Mouse (Mus musculus): ENCODE measurements at regions not wholly inside any gene's neighbourhood (a gene's known extent, or its start where the extent isn't known, plus 50 kb on each side); places are given as distances from the start of the nearest gene placed in this dataset.

- Histone ChIP-seq H3K4me3 (replicated peaks) (no peak overlapping the region), H3K9ac (replicated peaks) (no peak overlapping the region), H3K27ac (replicated peaks) (no peak overlapping the region), H3K36me3 (no peaks in the 10 kb centered on the region), H3K9me3 (replicated peaks) (no peaks in the 10 kb centered on the region), H3K4me1 (no peaks in the 10 kb centered on the region), H3K27me3 (replicated peaks) (no peaks in the 10 kb centered on the region), H3K4me2 (no peak overlapping the region)
- ATAC-seq (ENCODE audit: low FRiP score): no peak
- 66% methylated on average over 2 of the region's 2 CpGs for WGBS
These were observed 101.0 kb upstream of the Stc2 start for GRCm38 (mm10) chr11:31470681-31471414.

- Histone ChIP-seq H3K27ac (replicated peaks) (no peak overlapping the region), H3K9ac (replicated peaks) (no peak overlapping the region), H3K27me3 (replicated peaks) (no peaks in the 10 kb centered on the region), H3K9me3 (replicated peaks) (no peaks in the 10 kb centered on the region), H3K4me2 (no peak overlapping the region), H3K4me1 (no peaks in the 10 kb centered on the region), H3K36me3 (no peaks in the 10 kb centered on the region), H3K4me3 (replicated peaks) (no peak overlapping the region)
- WGBS: 89% methylated on average over 1 of the region's 1 CpGs
- no peak for ATAC-seq (ENCODE audit: low FRiP score)
These were observed 95.0 kb upstream of the Stc2 start for GRCm38 (mm10) chr11:31464844-31465243.

GRCm38 (mm10) chr11:31462440-31462839 is 92.6 kb upstream of the Stc2 start:
- H3K4me1 ChIP-seq: no peaks in the 10 kb centered on the region
- H3K4me2 ChIP-seq: no peak overlapping the region
- H3K27me3 ChIP-seq (replicated peaks): no peaks in the 10 kb centered on the region
- H3K9ac ChIP-seq (replicated peaks): no peak overlapping the region
- H3K4me3 ChIP-seq (replicated peaks): no peak overlapping the region
- no peak overlapping the region for H3K27ac ChIP-seq (replicated peaks)
- H3K9me3 ChIP-seq (replicated peaks): no peaks in the 10 kb centered on the region
- ATAC-seq (ENCODE audit: low FRiP score): no peak
- no peaks in the 10 kb centered on the region for H3K36me3 ChIP-seq

GRCm38 (mm10) chr11:31461824-31462223 is 92.0 kb upstream of the Stc2 start:
- no peak overlapping the region for H3K4me2 ChIP-seq
- ATAC-seq (ENCODE audit: low FRiP score): no peak
- H3K36me3 ChIP-seq: no peaks in the 10 kb centered on the region
- no peak overlapping the region for H3K27ac ChIP-seq (replicated peaks)
- no peaks in the 10 kb centered on the region for H3K9me3 ChIP-seq (replicated peaks)
- H3K9ac ChIP-seq (replicated peaks): no peak overlapping the region
- 87% methylated on average over 4 of the region's 4 CpGs for WGBS
- H3K4me3 ChIP-seq (replicated peaks): no peak overlapping the region
- no peaks in the 10 kb centered on the region for H3K4me1 ChIP-seq
- H3K27me3 ChIP-seq (replicated peaks): no peaks in the 10 kb centered on the region

- WGBS: 78% methylated on average over 3 of the region's 3 CpGs
- Histone ChIP-seq H3K27ac (replicated peaks) (no peak overlapping the region), H3K4me1 (no peaks in the 10 kb centered on the region), H3K36me3 (no peaks in the 10 kb centered on the region), H3K9ac (replicated peaks) (no peak overlapping the region), H3K4me2 (no peak overlapping the region), H3K27me3 (replicated peaks) (no peaks in the 10 kb centered on the region), H3K4me3 (replicated peaks) (no peak overlapping the region), H3K9me3 (replicated peaks) (no peaks in the 10 kb centered on the region)
- ATAC-seq (ENCODE audit: low FRiP score): no peak
These were observed 91.5 kb upstream of the Stc2 start for GRCm38 (mm10) chr11:31461348-31461747.

- 91% methylated on average over 2 of the region's 2 CpGs for WGBS
- no peak for ATAC-seq (ENCODE audit: low FRiP score)
- Histone ChIP-seq H3K36me3 (no peaks in the 10 kb centered on the region), H3K4me3 (replicated peaks) (no peak overlapping the region), H3K9ac (replicated peaks) (no peak overlapping the region), H3K27me3 (replicated peaks) (no peaks in the 10 kb centered on the region), H3K27ac (replicated peaks) (no peak overlapping the region), H3K4me1 (no peaks in the 10 kb centered on the region), H3K9me3 (replicated peaks) (no peaks in the 10 kb centered on the region), H3K4me2 (no peak overlapping the region)
These were observed 57.5 kb upstream of the Stc2 start for GRCm38 (mm10) chr11:31427374-31427773.

Data from neural tube, embryonic 15.5 days (tissue).